Mouse (Mus musculus): ENCODE results near the gene Dhcr7. TPM values are rescaled to one million over a fixed set of nuclear protein-coding genes. Genes with fewer than 3 reads are reported as not detected.
A peak's percentile ranks its signal among the peaks of the same experiment; 100 is the strongest.

Gene Dhcr7
- polyA plus RNA-seq (2015; fragmentation: Nextera tagmentation; extraction: Ambion mirVana) = 33.8 and 38.7 TPM in 2 replicates

GRCm38 (mm10) chr7:143822375-143823265 lies at the start of gene Dhcr7, which contains the start of gene Nadsyn1:
Dhcr7 (plus strand) TSS chr7:143823145.
Nadsyn1 (minus strand) TSS chr7:143822849.
- peak; percentile 98 for ATAC-seq (ENCODE audit: low FRiP score, low read depth)
- Histone ChIP-seq H3K9ac (peak within 1 kb of the TSS; percentile 81), H3K27me3 (no peaks in the 10 kb centered on the region), H3K27ac (peak within 1 kb of the TSS; percentile 52), H3K4me3 (peak within 1 kb of the TSS; percentile 66), H3K36me3 (peaks cover 10% of the 10 kb centered on the region), H3K9me3 (no peaks in the 10 kb centered on the region), H3K4me1 (peaks cover 15% of the 10 kb centered on the region), H3K4me2 (replicated peaks) (peak within 1 kb of the TSS; percentile 87)
- under 1% methylated on average over 40 of the region's 40 CpGs for WGBS

GRCm38 (mm10) chr7:143776137-143776536 lies 46.8 kb upstream of the Dhcr7 start:
- Histone ChIP-seq H3K36me3 (no peaks in the 10 kb centered on the region), H3K4me2 (replicated peaks) (no peak overlapping the region), H3K27ac (no peak overlapping the region), H3K27me3 (no peaks in the 10 kb centered on the region), H3K9me3 (no peaks in the 10 kb centered on the region), H3K9ac (no peak overlapping the region), H3K4me1 (no peaks in the 10 kb centered on the region), H3K4me3 (no peak overlapping the region)
- ATAC-seq (ENCODE audit: low FRiP score, low read depth) = no peak
- WGBS = 26% methylated on average over 3 of the region's 3 CpGs

GRCm38 (mm10) chr7:143777375-143777774 lies 45.6 kb upstream of the Dhcr7 start:
- Histone ChIP-seq H3K4me2 (replicated peaks) (no peak overlapping the region), H3K9me3 (no peaks in the 10 kb centered on the region), H3K27me3 (no peaks in the 10 kb centered on the region), H3K36me3 (no peaks in the 10 kb centered on the region), H3K27ac (no peak overlapping the region), H3K4me3 (no peak overlapping the region), H3K4me1 (no peaks in the 10 kb centered on the region), H3K9ac (no peak overlapping the region)
- no peak for ATAC-seq (ENCODE audit: low FRiP score, low read depth)
- 51% methylated on average over 2 of the region's 2 CpGs for WGBS

GRCm38 (mm10) chr7:143783378-143783995 lies 39.5 kb upstream of the Dhcr7 start:
- peak overlapping the region; percentile 47 for H3K4me3 ChIP-seq
- H3K9ac ChIP-seq = peak overlapping the region; percentile 67
- no peaks in the 10 kb centered on the region for H3K9me3 ChIP-seq
- peak overlapping the region; percentile 77 for H3K27ac ChIP-seq
- H3K4me1 ChIP-seq = peaks cover 24% of the 10 kb centered on the region
- H3K27me3 ChIP-seq = no peaks in the 10 kb centered on the region
- H3K4me2 ChIP-seq (replicated peaks) = peak overlapping the region; percentile 72
- no peaks in the 10 kb centered on the region for H3K36me3 ChIP-seq
- ATAC-seq (ENCODE audit: low FRiP score, low read depth) = peak; percentile 25; the same call in 1 of the 2 replicates
- WGBS = 17% methylated on average over 4 of the region's 6 CpGs

- ATAC-seq (ENCODE audit: low FRiP score, low read depth) = peak; percentile 87
- WGBS = 3% methylated on average over 21 of the region's 21 CpGs
- peak within 1 kb of the TSS; percentile 72 for H3K4me2 ChIP-seq (replicated peaks)
- peak within 1 kb of the TSS; percentile 77 for H3K27ac ChIP-seq
- no peaks in the 10 kb centered on the region for H3K36me3 ChIP-seq
- H3K4me1 ChIP-seq = peaks cover 24% of the 10 kb centered on the region
- H3K9me3 ChIP-seq = no peaks in the 10 kb centered on the region
- H3K4me3 ChIP-seq = peak within 1 kb of the TSS; percentile 47
- H3K9ac ChIP-seq = peak within 1 kb of the TSS; percentile 67
- no peaks in the 10 kb centered on the region for H3K27me3 ChIP-seq
These were observed 38.7 kb upstream of the Dhcr7 start, which contains the start of gene Mrgpre for GRCm38 (mm10) chr7:143783996-143784829. Mrgpre (minus strand) TSS chr7:143784500.

- no peak for ATAC-seq (ENCODE audit: low FRiP score, low read depth)
- Histone ChIP-seq H3K9me3 (no peaks in the 10 kb centered on the region), H3K4me2 (replicated peaks) (no peak overlapping the region), H3K27ac (no peak overlapping the region), H3K4me3 (no peak overlapping the region), H3K27me3 (no peaks in the 10 kb centered on the region), H3K9ac (no peak overlapping the region), H3K36me3 (peaks cover 26% of the 10 kb centered on the region), H3K4me1 (no peaks in the 10 kb centered on the region)
- 76% methylated on average over 6 of the region's 6 CpGs for WGBS
These were observed 30.5 kb upstream of the Dhcr7 start for GRCm38 (mm10) chr7:143792336-143792985.

GRCm38 (mm10) chr7:143793121-143793520 lies 29.8 kb upstream of the Dhcr7 start:
- no peak for ATAC-seq (ENCODE audit: low FRiP score, low read depth)
- no peak overlapping the region for H3K9ac ChIP-seq

GRCm38 (mm10) chr7:143798783-143799182 lies 24.2 kb upstream of the Dhcr7 start:
- Histone ChIP-seq H3K9ac (no peak overlapping the region), H3K4me2 (replicated peaks) (no peak overlapping the region), H3K36me3 (peaks cover 85% of the 10 kb centered on the region), H3K27me3 (no peaks in the 10 kb centered on the region), H3K4me1 (no peaks in the 10 kb centered on the region), H3K9me3 (no peaks in the 10 kb centered on the region), H3K4me3 (no peak overlapping the region), H3K27ac (no peak overlapping the region)
- 92% methylated on average over 4 of the region's 4 CpGs for WGBS
- no peak for ATAC-seq (ENCODE audit: low FRiP score, low read depth)

More at GRCm38 (mm10) chr7:143793121-143793520, 29.8 kb upstream of the Dhcr7 start:
- H3K9me3 ChIP-seq = no peaks in the 10 kb centered on the region
- H3K36me3 ChIP-seq = peaks cover 32% of the 10 kb centered on the region
- H3K4me2 ChIP-seq (replicated peaks) = no peak overlapping the region
- H3K4me1 ChIP-seq = no peaks in the 10 kb centered on the region
- no peak overlapping the region for H3K4me3 ChIP-seq
- no peak overlapping the region for H3K27ac ChIP-seq
- WGBS = 59% methylated on average over 4 of the region's 4 CpGs
- H3K27me3 ChIP-seq = no peaks in the 10 kb centered on the region

- Histone ChIP-seq H3K4me3 (no peak overlapping the region), H3K9me3 (no peaks in the 10 kb centered on the region), H3K4me2 (replicated peaks) (no peak overlapping the region), H3K4me1 (no peaks in the 10 kb centered on the region), H3K9ac (no peak overlapping the region), H3K27ac (no peak overlapping the region), H3K27me3 (no peaks in the 10 kb centered on the region), H3K36me3 (peaks cover 90% of the 10 kb centered on the region)
- 93% methylated on average over 1 of the region's 1 CpGs for WGBS
- ATAC-seq (ENCODE audit: low FRiP score, low read depth) = no peak
These were observed 22.2 kb upstream of the Dhcr7 start for GRCm38 (mm10) chr7:143800770-143801169.

- H3K4me2 ChIP-seq (replicated peaks) = no peak overlapping the region
- H3K9ac ChIP-seq = no peak overlapping the region
- no peaks in the 10 kb centered on the region for H3K27me3 ChIP-seq
- H3K36me3 ChIP-seq = peaks cover 90% of the 10 kb centered on the region
- no peak for ATAC-seq (ENCODE audit: low FRiP score, low read depth)
- 85% methylated on average over 8 of the region's 8 CpGs for WGBS
- no peaks in the 10 kb centered on the region for H3K4me1 ChIP-seq
- H3K27ac ChIP-seq = no peak overlapping the region
- H3K9me3 ChIP-seq = no peaks in the 10 kb centered on the region
- H3K4me3 ChIP-seq = no peak overlapping the region
These were observed 21.5 kb upstream of the Dhcr7 start for GRCm38 (mm10) chr7:143801195-143802065.
